Comparison of ENCODE assay signal across 35 mouse cellular contexts in genomic region chr15:102934438-102934837, GRCm38 (mm10). TPM values are rescaled to one million over a fixed set of nuclear protein-coding genes. Genes with fewer than 3 reads are reported as not detected.
A peak's percentile ranks its signal among the peaks of the same experiment; 100 is the strongest.
DNase-seq lines count a peak whose midpoint lies in the region; ATAC-seq lines count a peak whose summit lies in the region.
"Had no signal": no experiment of that assay in that cellular context is flagged by ENCODE, and none has a peak within 500 bp of the region (broad histone marks: within the 10 kb centered on the region; RNA-seq: fewer than 3 reads in every experiment).

No protein-coding gene starts in this region.

- no peak for ATAC-seq in forebrain, embryonic 11.5 days (replicated peaks; ENCODE audit: low FRiP score)
- no peak for ATAC-seq in forebrain, embryonic 13.5 days
- no peak for ATAC-seq in limb, embryonic 11.5 days (ENCODE audit: insufficient number of reproducible peaks, low FRiP score, low TSS enrichment, low read depth)
- no peak for ATAC-seq in neural tube, embryonic 12.5 days (ENCODE audit: low FRiP score, low read depth)
- no peak for ATAC-seq in kidney, embryonic 16.5 days (ENCODE audit: low FRiP score, low TSS enrichment)
- ATAC-seq: activated CD4-positive, CD25-positive, alpha-beta regulatory T cell, adult 4 months; intestine, embryonic 16.5 days; midbrain, embryonic 15.5 days had no signal

- H3K4me2 ChIP-seq in forebrain, embryonic 11.5 days (ENCODE audit: low read depth, low read length, severe bottlenecking), result no peak overlapping the region
- no peak overlapping the region for H3K4me2 ChIP-seq in forebrain, embryonic 13.5 days
- no peak overlapping the region for H3K4me2 ChIP-seq in limb, embryonic 11.5 days (ENCODE audit: low read depth, severe bottlenecking)
- H3K4me2 ChIP-seq in neural tube, embryonic 12.5 days (replicated peaks), result peak overlapping the region; percentile 16; the same call in 1 of the 2 replicates
- H3K4me2 ChIP-seq in kidney, embryonic 16.5 days (replicated peaks; ENCODE audit: low read depth, low read length), result no peak overlapping the region
- H3K4me2 ChIP-seq: forebrain, embryonic 12.5 days; heart, embryonic 11.5 days; hindbrain, embryonic 13.5 days; liver, embryonic 11.5 days; lung, embryonic 15.5 days; midbrain, embryonic 15.5 days had no signal

- H3K4me3 ChIP-seq in forebrain, embryonic 11.5 days (ENCODE audit: low read depth, low read length), result no peak overlapping the region
- H3K4me3 ChIP-seq in forebrain, embryonic 13.5 days, result no peak overlapping the region
- H3K4me3 ChIP-seq in limb, embryonic 11.5 days (ENCODE audit: low read depth, low read length), result no peak overlapping the region
- H3K4me3 ChIP-seq in neural tube, embryonic 12.5 days, result 0 out of 2 replicates have a peak overlapping the region, but pooled peaks have one; percentile 7
- no peak overlapping the region for H3K4me3 ChIP-seq in kidney, embryonic 16.5 days (ENCODE audit: low read length)
- H3K4me3 ChIP-seq: embryonic facial prominence, embryonic 13.5 days; erythroblast, embryonic 14.5 days; forebrain, embryonic 12.5 days; hindbrain, embryonic 13.5 days; left cerebral cortex, adult 2 months; lung, embryonic 15.5 days; midbrain, embryonic 10.5 days; midbrain, embryonic 15.5 days had no signal

- H3K27me3 ChIP-seq in forebrain, embryonic 11.5 days (ENCODE audit: control insufficient read depth, insufficient read depth, low read length), result peaks cover 99% of the 10 kb centered on the region
- peaks cover 100% of the 10 kb centered on the region for H3K27me3 ChIP-seq in forebrain, embryonic 13.5 days
- peaks cover 100% of the 10 kb centered on the region for H3K27me3 ChIP-seq in limb, embryonic 11.5 days (ENCODE audit: control insufficient read depth, insufficient read depth, low read length)
- H3K27me3 ChIP-seq in neural tube, embryonic 12.5 days (replicated peaks), result peaks cover 95% of the 10 kb centered on the region
- H3K27me3 ChIP-seq in kidney, embryonic 16.5 days (ENCODE audit: insufficient read depth, low read length), result peaks cover 99% of the 10 kb centered on the region

- no peak overlapping the region for H3K27ac ChIP-seq in forebrain, embryonic 11.5 days (ENCODE audit: low read depth, low read length)
- no peak overlapping the region for H3K27ac ChIP-seq in forebrain, embryonic 13.5 days
- no peak overlapping the region for H3K27ac ChIP-seq in limb, embryonic 11.5 days (replicated peaks; ENCODE audit: low read depth, low read length)
- no peak overlapping the region for H3K27ac ChIP-seq in neural tube, embryonic 12.5 days
- no peak overlapping the region for H3K27ac ChIP-seq in kidney, embryonic 16.5 days (ENCODE audit: low read length)
- H3K27ac ChIP-seq: embryonic facial prominence, embryonic 13.5 days; forebrain, embryonic 12.5 days; hindbrain, embryonic 13.5 days; left cerebral cortex, adult 2 months; lung, embryonic 15.5 days; midbrain, embryonic 10.5 days; midbrain, embryonic 15.5 days had no signal

- 2% methylated on average over 12 of the region's 12 CpGs for WGBS in forebrain, embryonic 11.5 days
- under 1% methylated on average over 12 of the region's 12 CpGs for WGBS in forebrain, embryonic 13.5 days
- 2% methylated on average over 12 of the region's 12 CpGs for WGBS in limb, embryonic 11.5 days
- WGBS in neural tube, embryonic 12.5 days, result 1% methylated on average over 12 of the region's 12 CpGs
- WGBS in kidney, embryonic 16.5 days, result 4% methylated on average over 12 of the region's 12 CpGs

- H3K9me3 ChIP-seq in forebrain, embryonic 11.5 days (ENCODE audit: control insufficient read depth, low read length), result no peaks in the 10 kb centered on the region
- H3K9me3 ChIP-seq in forebrain, embryonic 13.5 days (replicated peaks), result no peaks in the 10 kb centered on the region; the same call in 1 of the 2 replicates
- no peaks in the 10 kb centered on the region for H3K9me3 ChIP-seq in limb, embryonic 11.5 days (ENCODE audit: control insufficient read depth, low read length)
- no peaks in the 10 kb centered on the region for H3K9me3 ChIP-seq in neural tube, embryonic 12.5 days
- H3K9me3 ChIP-seq in kidney, embryonic 16.5 days (ENCODE audit: low read length), result no peaks in the 10 kb centered on the region
- H3K9me3 ChIP-seq: embryonic facial prominence, embryonic 13.5 days; forebrain, embryonic 12.5 days; hindbrain, embryonic 13.5 days; lung, embryonic 15.5 days; midbrain, embryonic 10.5 days; midbrain, embryonic 15.5 days had no signal

- no peaks in the 10 kb centered on the region for H3K36me3 ChIP-seq in forebrain, embryonic 11.5 days (ENCODE audit: control insufficient read depth, insufficient read depth, low read length)
- H3K36me3 ChIP-seq in forebrain, embryonic 13.5 days (ENCODE audit: poor library complexity, severe bottlenecking), result no peaks in the 10 kb centered on the region
- H3K36me3 ChIP-seq in limb, embryonic 11.5 days (ENCODE audit: control insufficient read depth, insufficient read depth, low read length), result no peaks in the 10 kb centered on the region
- no peaks in the 10 kb centered on the region for H3K36me3 ChIP-seq in neural tube, embryonic 12.5 days
- H3K36me3 ChIP-seq in kidney, embryonic 16.5 days (ENCODE audit: insufficient read depth, low read length), result no peaks in the 10 kb centered on the region
- H3K36me3 ChIP-seq: embryonic facial prominence, embryonic 13.5 days; forebrain, embryonic 12.5 days; hindbrain, embryonic 13.5 days; lung, embryonic 15.5 days; midbrain, embryonic 10.5 days; midbrain, embryonic 15.5 days had no signal

- H3K4me1 ChIP-seq in forebrain, embryonic 11.5 days (replicated peaks; ENCODE audit: control insufficient read depth, insufficient read depth, low read length), result no peaks in the 10 kb centered on the region
- H3K4me1 ChIP-seq in forebrain, embryonic 13.5 days, result 0 out of 2 replicates have a peak, but pooled peaks cover under 1% of the 10 kb centered on the region
- peaks cover 4% of the 10 kb centered on the region; the same call in 1 of the 2 replicates for H3K4me1 ChIP-seq in limb, embryonic 11.5 days (ENCODE audit: control insufficient read depth, insufficient read depth, low read length)
- H3K4me1 ChIP-seq in neural tube, embryonic 12.5 days, result peaks cover 4% of the 10 kb centered on the region; the same call in 1 of the 2 replicates
- H3K4me1 ChIP-seq in kidney, embryonic 16.5 days (ENCODE audit: insufficient read depth, low read length), result peaks cover 4% of the 10 kb centered on the region; the same call in 1 of the 2 replicates
- H3K4me1 ChIP-seq: forebrain, embryonic 12.5 days; hindbrain, embryonic 13.5 days; midbrain, embryonic 10.5 days had no signal

- DNase-seq in forebrain, embryonic 11.5 days (ENCODE audit: low spot score), result peak; percentile 56
- DNase-seq in limb, embryonic 11.5 days (ENCODE audit: low spot score), result peak; percentile 59
- DNase-seq in natural killer cell, adult 2 months (ENCODE audit: low spot score in 2 of 2), result no peak
- DNase-seq in gastrocnemius, postnatal 25 days, result no peak
- DNase-seq: adrenal gland, adult 2 months; cerebellum, adult 8-10 months; cerebellum, postnatal 25 days; embryo, embryonic 11 days; gastrocnemius, postnatal 14 days; heart, adult 18-20 months; heart, postnatal 4 days; kidney, adult 8-10 months; layer of hippocampus, adult 9-11 months; thymus, adult 2 months; thymus, postnatal 36 days had no signal

- H3K9ac ChIP-seq in forebrain, embryonic 11.5 days (ENCODE audit: low read length), result no peak overlapping the region
- H3K9ac ChIP-seq in forebrain, embryonic 13.5 days, result no peak overlapping the region
- H3K9ac ChIP-seq in limb, embryonic 11.5 days (ENCODE audit: low read length), result no peak overlapping the region
- peak overlapping the region; percentile 36; the same call in 1 of the 2 replicates for H3K9ac ChIP-seq in neural tube, embryonic 12.5 days
- no peak overlapping the region for H3K9ac ChIP-seq in kidney, embryonic 16.5 days (replicated peaks; ENCODE audit: low read length)
- H3K9ac ChIP-seq: embryonic facial prominence, embryonic 13.5 days; forebrain, embryonic 12.5 days; hindbrain, embryonic 13.5 days; lung, embryonic 15.5 days; midbrain, embryonic 15.5 days had no signal

RNA-seq across cellular contexts. Expression of gene Hoxc12, which starts 2.1 kb away (rescaled TPM):
- polyA plus RNA-seq in forebrain, embryonic 11.5 days (2014; fragmentation: Nextera tagmentation; extraction: Ambion mirVana), result not detected in 2 replicates
- polyA plus RNA-seq in forebrain, embryonic 13.5 days (2015; fragmentation: Nextera tagmentation; extraction: Ambion mirVana), result not detected in 2 replicates
- polyA plus RNA-seq in limb, embryonic 11.5 days (2014; fragmentation: Nextera tagmentation; extraction: Ambion mirVana), result 0.96 and 1.2 TPM in 2 replicates
- 8.1 and 14.2 TPM in 2 replicates for polyA plus RNA-seq in neural tube, embryonic 12.5 days (2016; fragmentation: Nextera tagmentation; extraction: Ambion mirVana)
- polyA plus RNA-seq in kidney, embryonic 16.5 days (2015; fragmentation: Nextera tagmentation; extraction: Ambion mirVana), result not detected in 2 replicates
- total RNA-seq in gastrocnemius, postnatal 25 days (2021), result not detected
- total RNA-seq: adrenal gland, adult 2 months; heart, adult 18-20 months; heart, postnatal 4 days; left cerebral cortex, adult 2 months; left cerebral cortex, postnatal 25 days; megakaryocyte progenitor cell, adult 5-6 weeks had no signal
- polyA plus RNA-seq: activated CD4-positive, CD25-positive, alpha-beta regulatory T cell, adult 4 months; adrenal gland, adult 2 months; embryonic facial prominence, embryonic 13.5 days; erythroblast, embryonic 14.5 days; forebrain, embryonic 12.5 days; heart, embryonic 11.5 days; heart, postnatal 0 days; hindbrain, embryonic 13.5 days; intestine, embryonic 16.5 days; large intestine, adult 2 months; liver, embryonic 11.5 days; liver, embryonic 16.5 days; lung, embryonic 15.5 days; midbrain, embryonic 10.5 days; midbrain, embryonic 15.5 days; thymus, adult 2 months had no signal

RNA-seq across cellular contexts. Expression of gene Hoxc13, which starts 13.5 kb away (rescaled TPM):
- 0.11 TPM in 1 of 2 replicates, not detected in the other for polyA plus RNA-seq in forebrain, embryonic 11.5 days (2014; fragmentation: Nextera tagmentation; extraction: Ambion mirVana)
- polyA plus RNA-seq in forebrain, embryonic 13.5 days (2015; fragmentation: Nextera tagmentation; extraction: Ambion mirVana), result not detected in 2 replicates
- 2.3 and 2.4 TPM in 2 replicates for polyA plus RNA-seq in limb, embryonic 11.5 days (2014; fragmentation: Nextera tagmentation; extraction: Ambion mirVana)
- 6.5 and 17.7 TPM in 2 replicates for polyA plus RNA-seq in neural tube, embryonic 12.5 days (2016; fragmentation: Nextera tagmentation; extraction: Ambion mirVana)
- polyA plus RNA-seq in kidney, embryonic 16.5 days (2015; fragmentation: Nextera tagmentation; extraction: Ambion mirVana), result not detected in 2 replicates
- not detected for total RNA-seq in gastrocnemius, postnatal 25 days (2021)
- total RNA-seq: adrenal gland, adult 2 months; gastrocnemius, postnatal 14 days; heart, adult 18-20 months; heart, postnatal 4 days; left cerebral cortex, adult 2 months; left cerebral cortex, postnatal 25 days; megakaryocyte progenitor cell, adult 5-6 weeks had no signal
- polyA plus RNA-seq: activated CD4-positive, CD25-positive, alpha-beta regulatory T cell, adult 4 months; adrenal gland, adult 2 months; erythroblast, embryonic 14.5 days; forebrain, embryonic 12.5 days; heart, embryonic 11.5 days; heart, postnatal 0 days; hindbrain, embryonic 13.5 days; intestine, embryonic 16.5 days; large intestine, adult 2 months; liver, embryonic 11.5 days; liver, embryonic 16.5 days; lung, embryonic 15.5 days; midbrain, embryonic 10.5 days; midbrain, embryonic 15.5 days; thymus, adult 2 months had no signal

RNA-seq across cellular contexts. Expression of gene Hoxc11, which starts 19.8 kb away (rescaled TPM):
- not detected in 2 replicates for polyA plus RNA-seq in forebrain, embryonic 11.5 days (2014; fragmentation: Nextera tagmentation; extraction: Ambion mirVana)
- not detected in 2 replicates for polyA plus RNA-seq in forebrain, embryonic 13.5 days (2015; fragmentation: Nextera tagmentation; extraction: Ambion mirVana)
- polyA plus RNA-seq in limb, embryonic 11.5 days (2014; fragmentation: Nextera tagmentation; extraction: Ambion mirVana), result 5.5 and 5.9 TPM in 2 replicates
- 4.3 and 5.7 TPM in 2 replicates for polyA plus RNA-seq in neural tube, embryonic 12.5 days (2016; fragmentation: Nextera tagmentation; extraction: Ambion mirVana)
- polyA plus RNA-seq in kidney, embryonic 16.5 days (2015; fragmentation: Nextera tagmentation; extraction: Ambion mirVana), result 1.2 and 1.6 TPM in 2 replicates
- total RNA-seq in gastrocnemius, postnatal 25 days (2021), result 1 to 10 TPM; 6.2 to 7.2 TPM
- total RNA-seq: adrenal gland, adult 2 months; heart, adult 18-20 months; heart, postnatal 4 days; left cerebral cortex, adult 2 months; left cerebral cortex, postnatal 25 days; megakaryocyte progenitor cell, adult 5-6 weeks had no signal
- polyA plus RNA-seq: activated CD4-positive, CD25-positive, alpha-beta regulatory T cell, adult 4 months; adrenal gland, adult 2 months; embryonic facial prominence, embryonic 13.5 days; erythroblast, embryonic 14.5 days; forebrain, embryonic 12.5 days; heart, embryonic 11.5 days; heart, postnatal 0 days; hindbrain, embryonic 13.5 days; large intestine, adult 2 months; liver, embryonic 11.5 days; liver, embryonic 16.5 days; lung, embryonic 15.5 days; midbrain, embryonic 10.5 days; midbrain, embryonic 15.5 days had no signal

RNA-seq across cellular contexts. Expression of gene Hoxc10, which starts 32.2 kb away (rescaled TPM):
- not detected in 2 replicates for polyA plus RNA-seq in forebrain, embryonic 11.5 days (2014; fragmentation: Nextera tagmentation; extraction: Ambion mirVana)
- polyA plus RNA-seq in forebrain, embryonic 13.5 days (2015; fragmentation: Nextera tagmentation; extraction: Ambion mirVana), result not detected in 2 replicates
- 43.9 and 56.2 TPM in 2 replicates for polyA plus RNA-seq in limb, embryonic 11.5 days (2014; fragmentation: Nextera tagmentation; extraction: Ambion mirVana)
- polyA plus RNA-seq in neural tube, embryonic 12.5 days (2016; fragmentation: Nextera tagmentation; extraction: Ambion mirVana), result 62.1 and 77.3 TPM in 2 replicates
- polyA plus RNA-seq in kidney, embryonic 16.5 days (2015; fragmentation: Nextera tagmentation; extraction: Ambion mirVana), result 49.0 and 54.0 TPM in 2 replicates
- 10 to 100 TPM; 61.5 to 69.5 TPM for total RNA-seq in gastrocnemius, postnatal 25 days (2021)
- total RNA-seq: heart, adult 18-20 months; heart, postnatal 4 days; left cerebral cortex, adult 2 months; left cerebral cortex, postnatal 25 days; megakaryocyte progenitor cell, adult 5-6 weeks had no signal
- polyA plus RNA-seq: activated CD4-positive, CD25-positive, alpha-beta regulatory T cell, adult 4 months; adrenal gland, adult 2 months; erythroblast, embryonic 14.5 days; forebrain, embryonic 12.5 days; heart, postnatal 0 days; hindbrain, embryonic 13.5 days; liver, embryonic 16.5 days; lung, embryonic 15.5 days; midbrain, embryonic 10.5 days; midbrain, embryonic 15.5 days had no signal

RNA-seq across cellular contexts. Expression of gene Hoxc5, which starts 32.8 kb away (rescaled TPM):
- polyA plus RNA-seq in forebrain, embryonic 11.5 days (2014; fragmentation: Nextera tagmentation; extraction: Ambion mirVana), result not detected in 2 replicates
- not detected in 2 replicates for polyA plus RNA-seq in forebrain, embryonic 13.5 days (2015; fragmentation: Nextera tagmentation; extraction: Ambion mirVana)
- polyA plus RNA-seq in limb, embryonic 11.5 days (2014; fragmentation: Nextera tagmentation; extraction: Ambion mirVana), result 8.3 and 9.1 TPM in 2 replicates
- polyA plus RNA-seq in neural tube, embryonic 12.5 days (2016; fragmentation: Nextera tagmentation; extraction: Ambion mirVana), result 32.1 and 35.5 TPM in 2 replicates
- polyA plus RNA-seq in kidney, embryonic 16.5 days (2015; fragmentation: Nextera tagmentation; extraction: Ambion mirVana), result 4.3 and 5.9 TPM in 2 replicates
- 1 to 10 TPM; 1.6 to 1.8 TPM for total RNA-seq in gastrocnemius, postnatal 25 days (2021)
- total RNA-seq: heart, postnatal 4 days; left cerebral cortex, adult 2 months; left cerebral cortex, postnatal 25 days; megakaryocyte progenitor cell, adult 5-6 weeks had no signal
- polyA plus RNA-seq: activated CD4-positive, CD25-positive, alpha-beta regulatory T cell, adult 4 months; erythroblast, embryonic 14.5 days; forebrain, embryonic 12.5 days; heart, postnatal 0 days; midbrain, embryonic 15.5 days had no signal

Comparison
In these comparisons a context has a peak if more than half of its experiments do, and no peak if none do; other contexts are left out.
1. DNase-seq: peak in forebrain, embryonic 11.5 days (single experiment) and limb, embryonic 11.5 days (single experiment); none in natural killer cell, adult 2 months (0 of 2) and gastrocnemius, postnatal 25 days (single experiment).